Mouse (Mus musculus) adrenal gland, postnatal 4 days (tissue): Measurements from ENCODE around the gene Catsper2. TPM values are rescaled to one million over a fixed set of nuclear protein-coding genes. Genes with fewer than 3 reads are reported as not detected.
"Not testable (repeated sequence)": the region's sequence is repeated elsewhere in the genome, so short reads cannot be mapped to it uniquely, and the experiment has no call there.

Experiments
- DNase-seq, 2 experiments: peaks; one replicate each; pipeline ENCODE4 v3.0.0; 2021 to 2022; ENCODE audit warnings: low spot score in 2 of 2, mixed read lengths in 2 of 2
- total RNA-seq, 2 experiments: library from RNA; stranded (reverse); gene quantifications; 2 replicates each; pipeline ENCODE4 v1.2.3; 2021

Catsper2 gene
- total RNA-seq, 2 experiments from 2014 or later, result 3.9 to 5.3 TPM

DNA sequence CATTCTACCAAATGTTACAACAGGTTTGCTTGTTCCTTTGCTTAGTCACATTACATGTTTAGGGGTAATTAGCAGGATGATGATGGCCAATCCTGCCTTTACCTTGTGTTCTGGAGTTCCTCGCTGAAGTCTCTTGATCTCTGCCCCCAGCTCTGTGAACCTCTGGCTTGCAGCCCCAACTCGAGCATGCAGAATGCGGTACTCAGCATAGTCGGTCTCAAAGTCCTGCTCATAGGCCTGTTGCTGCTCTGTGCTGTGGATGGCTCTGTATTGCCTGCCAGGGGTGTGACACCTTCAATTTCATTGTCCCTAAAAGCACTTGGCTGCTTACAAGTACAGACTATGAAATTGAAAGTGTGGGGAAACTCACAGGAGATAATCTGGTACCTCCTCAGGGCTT is 26.2 kb upstream of the Catsper2 start:
- no peak for DNase-seq

DNA sequence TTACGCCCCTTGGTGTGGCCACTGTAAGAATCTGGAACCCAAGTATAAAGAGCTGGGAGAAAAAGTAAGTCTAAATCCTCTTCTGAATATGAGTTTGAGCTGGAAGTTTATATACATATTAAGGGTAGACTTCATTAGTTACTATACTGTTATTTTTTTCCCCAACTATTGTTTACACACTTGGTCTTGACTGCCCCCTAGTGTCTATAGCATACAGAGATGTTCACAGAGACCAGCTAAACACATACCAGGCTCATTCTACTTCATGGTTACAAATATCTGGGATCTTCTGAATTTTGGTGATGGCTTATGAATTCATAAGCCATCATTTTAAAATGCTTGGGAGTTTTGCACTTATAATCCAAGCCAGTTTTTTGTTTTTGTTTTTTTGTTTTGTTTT is 21.3 kb upstream of the Catsper2 start:
- DNase-seq, result no peak

DNA sequence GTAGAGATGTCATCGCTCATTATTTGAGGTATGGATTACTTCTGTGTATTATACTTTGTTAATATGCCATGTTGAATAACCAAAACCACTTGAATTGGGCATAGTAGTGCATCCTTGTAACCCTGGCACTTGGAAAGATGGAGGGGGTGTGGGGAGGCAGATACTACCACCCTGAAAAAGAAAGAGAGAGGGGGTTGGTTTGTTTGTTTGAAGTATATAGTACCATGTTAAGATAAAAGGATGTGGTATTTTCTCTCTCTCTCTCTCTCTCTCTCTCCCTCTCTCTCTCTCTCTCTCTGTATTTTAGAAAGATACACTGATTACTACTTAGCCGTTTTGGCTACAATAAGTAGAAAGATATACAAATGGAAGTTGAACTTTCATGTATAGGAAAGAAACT is 12.3 kb upstream of the Catsper2 start:
- no peak for DNase-seq

DNA sequence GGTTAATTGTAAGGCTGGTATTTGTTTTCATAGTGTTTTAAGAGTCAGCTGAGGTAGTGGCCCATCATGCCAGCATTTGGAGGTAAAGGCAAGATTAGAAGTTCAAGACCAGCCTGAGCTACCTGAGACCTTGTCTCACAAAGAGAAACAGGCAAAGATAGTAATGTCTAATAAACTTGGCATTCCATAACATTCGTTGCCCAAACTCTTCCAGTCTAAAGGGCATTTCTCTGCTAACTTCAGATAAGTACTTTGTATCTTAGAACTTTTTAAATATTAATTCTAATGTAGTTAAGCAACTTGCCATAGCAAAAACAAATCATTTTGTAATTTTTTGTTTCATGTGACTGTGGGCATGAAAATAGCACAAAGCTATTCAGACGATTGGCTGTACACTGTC is 9.6 kb upstream of the Catsper2 start:
- DNase-seq, result no peak

DNA sequence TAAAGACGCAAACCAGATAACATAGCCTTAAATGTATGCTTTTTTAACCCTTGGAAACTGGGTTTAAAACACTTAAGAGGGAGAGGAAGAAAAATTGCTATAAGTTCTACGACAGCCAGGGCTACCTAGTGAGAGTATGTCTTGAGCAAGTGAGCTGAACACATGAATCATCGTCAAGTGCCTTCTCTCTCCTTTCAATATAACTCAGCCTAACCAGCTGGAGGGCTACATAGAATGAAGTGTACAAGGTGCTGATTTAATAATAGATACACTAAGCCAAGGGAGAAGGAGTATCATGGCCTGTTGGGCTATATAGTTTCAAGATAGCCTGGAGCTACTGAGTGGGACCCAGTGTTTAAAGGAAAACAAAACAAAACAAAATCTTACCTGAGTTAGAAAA is 4.9 kb upstream of the Catsper2 start:
- no peak for DNase-seq

DNA sequence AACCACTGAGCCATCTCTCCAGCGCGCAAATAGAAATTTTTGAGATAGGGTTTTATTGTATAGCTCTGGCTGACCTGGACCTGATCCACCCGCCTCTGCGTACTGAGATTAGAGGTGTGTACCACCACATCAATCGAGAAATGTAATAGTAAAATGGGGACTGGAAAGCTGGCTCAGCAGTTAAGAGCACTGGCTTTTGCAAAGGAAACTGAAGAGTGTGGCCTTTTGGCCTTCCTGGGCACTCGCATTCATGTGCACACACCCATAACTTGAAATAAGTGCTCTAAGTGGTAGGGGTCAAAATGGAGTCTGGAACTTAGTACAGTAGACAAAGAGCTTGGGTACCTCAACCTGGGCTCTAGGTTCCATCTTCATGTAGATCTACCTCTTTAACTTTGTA is 2.8 kb upstream of the Catsper2 start:
- DNase-seq, result no peak

DNA sequence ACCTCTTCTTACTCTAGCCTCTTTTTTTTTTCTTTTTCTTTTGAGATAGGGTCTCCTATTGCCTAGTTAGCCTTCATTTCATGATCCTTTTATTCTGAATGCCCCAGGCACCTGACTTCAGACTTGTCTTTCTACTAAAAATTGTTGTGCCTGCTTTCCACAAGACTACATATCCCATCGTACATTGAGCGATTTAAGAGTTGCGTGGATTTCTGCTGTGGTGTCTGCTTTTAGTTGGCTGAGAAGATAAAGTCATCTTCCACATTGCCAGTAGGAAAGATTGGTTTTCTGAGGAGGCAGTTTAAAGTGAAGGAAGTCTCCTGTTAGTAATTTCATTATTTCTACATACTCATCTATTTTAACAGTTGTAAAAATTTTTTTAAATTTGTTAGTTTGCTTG is 2.0 kb upstream of the Catsper2 start:
- DNase-seq, result no peak

DNA sequence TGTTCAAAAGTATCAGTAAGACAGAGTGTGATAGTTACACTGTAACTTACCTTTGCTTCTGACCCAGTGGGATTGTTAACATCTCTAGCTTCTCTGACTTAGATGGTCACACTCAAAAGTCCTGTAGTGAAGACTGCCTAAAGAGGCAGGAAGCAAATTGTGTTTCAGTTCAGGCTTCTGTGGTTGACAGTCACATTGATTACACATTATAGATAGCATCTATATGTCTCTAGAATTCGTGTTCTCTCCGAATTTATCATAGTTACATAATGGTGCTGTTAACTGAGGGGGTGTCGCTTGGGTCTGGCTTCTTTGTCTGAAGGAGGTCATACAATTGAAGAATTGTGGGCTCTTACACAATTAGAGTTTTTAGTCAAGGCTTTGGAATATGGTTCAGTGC is 1.5 kb upstream of the Catsper2 start:
- no peak for DNase-seq

DNA sequence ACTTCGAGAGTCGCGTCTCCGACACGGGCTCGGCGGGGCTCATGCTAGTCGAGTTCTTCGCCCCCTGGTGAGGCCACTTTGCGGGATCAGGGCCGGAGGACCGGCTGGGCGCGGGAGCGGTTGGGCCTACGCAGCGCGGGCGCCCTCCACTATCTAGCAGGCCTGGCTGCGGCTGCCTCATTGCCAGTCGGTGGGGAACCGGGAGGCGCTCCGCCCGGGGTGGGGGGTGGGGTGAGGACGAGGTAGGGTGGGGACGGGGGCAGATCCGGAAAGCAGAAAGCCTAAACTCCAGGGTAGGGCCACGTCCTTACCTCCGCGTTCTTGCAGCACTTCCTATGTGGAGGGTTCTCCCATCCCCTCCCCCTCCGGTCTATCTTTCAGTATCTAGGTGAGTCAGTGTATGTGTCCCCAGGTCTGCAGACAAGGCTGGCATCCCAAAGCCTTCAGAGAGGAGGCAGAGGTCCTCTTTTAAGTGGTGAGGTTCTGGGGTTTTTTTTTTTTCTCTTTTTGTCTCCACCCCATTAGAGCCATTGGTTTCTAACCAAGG is 620 bp upstream of the Catsper2 start:
- DNase-seq, result no peak

DNA sequence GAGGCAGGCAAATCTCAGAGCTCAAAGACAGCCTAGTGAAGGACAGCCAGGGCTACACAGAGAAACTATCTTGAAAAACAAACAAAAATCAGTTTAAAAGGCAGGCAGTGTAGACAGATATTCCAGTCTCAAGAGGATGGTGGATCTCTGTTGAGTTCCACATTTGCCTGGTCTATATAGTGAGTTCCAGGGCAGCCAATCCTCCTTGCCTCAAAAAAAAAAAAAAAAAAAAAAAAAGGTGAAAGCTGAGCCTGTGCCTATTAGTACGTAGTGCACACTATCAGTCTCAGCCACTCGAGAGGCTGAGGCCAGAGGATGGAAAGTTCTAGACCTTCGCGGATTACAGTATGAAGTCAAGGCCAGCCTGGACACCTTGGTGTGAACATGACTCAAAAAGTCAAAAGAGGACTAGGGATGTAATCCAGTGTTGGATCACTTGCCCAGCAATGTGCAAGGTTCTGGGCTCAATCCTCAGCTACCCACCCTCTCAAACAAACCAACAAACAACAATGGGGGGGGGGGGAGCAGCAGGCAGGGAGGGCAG is 677 bp downstream of the Catsper2 start:
- DNase-seq, result peak; percentile 3 to 4

DNA sequence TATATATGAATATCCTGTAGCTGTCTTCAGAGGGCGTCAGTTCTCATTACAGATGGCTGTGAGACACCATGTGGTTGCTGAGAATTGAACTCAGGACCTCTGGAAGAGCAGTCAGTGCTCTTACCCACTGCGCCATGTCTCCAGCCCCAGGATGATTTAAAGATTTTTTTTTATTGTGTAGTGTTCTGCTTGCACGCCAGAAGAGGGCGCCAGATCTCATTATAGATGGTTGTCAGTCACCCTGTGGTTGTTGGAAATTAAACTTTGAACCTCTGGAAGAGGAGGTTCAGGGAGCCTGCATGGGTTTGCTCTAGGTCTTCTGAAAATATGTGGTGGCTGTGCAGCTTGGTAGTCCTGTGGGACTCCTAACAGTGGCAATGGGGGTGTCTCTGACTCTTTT is 5.4 kb downstream of the Catsper2 start:
- DNase-seq, result peak in 1 of 2 experiments; percentile 8

DNA sequence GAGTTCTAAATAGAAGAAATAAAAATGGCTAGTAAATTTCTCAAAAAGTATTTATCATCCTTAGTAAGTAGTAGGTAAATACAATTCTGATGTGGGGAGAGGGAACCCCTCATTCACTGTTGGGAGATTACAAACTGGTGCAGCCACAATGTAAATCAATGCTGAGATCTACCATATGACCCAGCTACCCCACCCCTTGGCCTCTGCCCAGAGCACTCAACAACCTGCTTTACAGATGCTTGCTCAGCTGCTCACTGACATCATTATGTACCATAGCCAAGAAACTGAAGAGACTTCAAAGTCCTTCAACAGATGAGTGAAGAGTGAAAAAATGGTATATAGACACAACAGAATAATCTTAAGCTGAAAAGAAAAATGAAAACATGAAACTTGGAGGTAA is 10.3 kb downstream of the Catsper2 start:
- DNase-seq, result no peak

DNA sequence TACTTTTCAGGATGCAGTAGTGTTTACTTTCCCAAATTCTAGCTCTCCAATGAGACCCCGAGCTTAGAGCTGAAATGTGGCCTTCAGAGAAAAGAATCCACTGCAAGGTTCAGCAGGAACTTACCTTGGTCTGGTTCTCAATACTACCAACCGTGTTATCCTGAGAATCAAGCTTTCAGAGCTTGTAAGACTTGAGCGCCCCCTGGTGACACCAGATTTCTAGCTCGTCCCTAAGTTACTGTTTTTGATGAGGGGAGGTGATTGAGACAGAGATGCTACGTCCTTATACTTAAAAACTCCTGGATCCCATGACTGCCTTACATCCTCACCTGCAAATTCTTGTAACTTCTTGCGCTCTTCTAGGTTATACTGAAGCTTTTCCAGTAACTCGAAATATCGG is 17.0 kb downstream of the Catsper2 start:
- DNase-seq, result peak; percentile 42 to 62

DNA sequence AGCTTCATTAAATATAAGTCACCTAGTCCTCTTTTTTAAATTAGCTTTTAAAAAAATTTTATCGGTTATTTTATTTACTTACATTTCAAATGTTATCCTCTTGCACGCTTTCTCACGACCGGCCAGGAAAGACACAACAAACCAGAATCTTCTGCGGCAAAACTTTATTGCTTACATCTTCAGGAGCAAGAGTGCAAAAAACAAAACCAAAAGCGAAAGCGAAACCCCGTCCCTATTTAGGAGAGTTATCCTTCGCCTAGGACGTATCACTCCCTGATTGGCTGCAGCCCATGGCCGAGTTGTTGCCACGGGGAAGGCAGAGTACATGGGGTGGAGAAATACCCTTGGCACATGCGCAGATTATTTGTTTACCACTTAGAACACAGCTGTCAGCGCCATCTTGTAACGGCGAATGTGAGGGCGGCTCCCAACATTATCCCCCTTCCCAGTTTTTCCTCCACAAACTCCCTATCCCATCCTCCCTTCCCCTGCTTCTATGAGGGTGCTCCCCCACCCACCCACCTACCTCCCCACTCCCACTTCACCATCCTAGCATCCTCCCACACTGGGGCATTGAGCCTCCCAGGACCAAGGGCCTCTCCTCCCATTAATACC is 26.5 kb downstream of the Catsper2 start, which contains the start of gene Strc:
TSS of gene Strc (minus strand) at position 208 of the 615 bp plus-strand sequence.
- DNase-seq, result not testable (repeated sequence)

DNA sequence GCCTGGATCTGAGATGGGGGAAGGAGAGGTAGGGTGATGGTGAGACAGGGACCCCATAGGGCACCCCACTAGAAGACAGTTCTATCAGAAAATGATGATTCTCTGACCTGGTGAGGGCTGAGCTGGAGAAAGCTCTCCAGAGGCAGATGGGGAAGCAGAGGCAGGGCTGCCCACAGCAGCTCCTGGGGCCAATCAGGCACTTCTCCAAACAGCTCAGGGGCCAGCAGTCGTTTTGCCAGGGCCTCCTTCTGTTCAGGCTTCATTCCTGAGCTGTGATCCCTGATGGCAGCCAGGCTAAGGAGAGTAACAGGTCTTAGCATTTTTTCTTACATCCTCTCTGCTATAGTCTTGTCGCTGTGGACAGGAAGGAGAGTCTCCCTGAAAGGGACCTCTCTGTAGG is 38.8 kb downstream of the Catsper2 start:
- no peak for DNase-seq

DNA sequence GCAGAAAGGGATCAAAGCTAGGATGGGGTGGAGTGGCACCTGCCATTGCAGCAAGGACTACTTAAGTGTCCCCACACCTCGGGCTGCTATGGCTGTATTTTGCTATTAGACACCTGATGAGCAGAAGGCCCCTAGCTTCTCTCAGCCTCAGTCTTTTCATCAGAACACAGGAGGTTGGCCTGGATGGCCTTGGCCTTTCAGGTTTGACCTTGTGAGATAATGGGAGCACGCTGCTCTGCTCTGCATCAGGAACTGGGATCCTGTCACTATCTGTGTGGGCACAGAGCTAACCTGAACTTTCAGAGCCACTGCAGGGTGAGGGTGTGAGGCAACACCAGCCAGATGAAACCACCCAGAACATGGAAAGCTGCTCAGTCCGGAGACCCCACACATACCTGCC is 41.3 kb downstream of the Catsper2 start:
- no peak for DNase-seq

DNA sequence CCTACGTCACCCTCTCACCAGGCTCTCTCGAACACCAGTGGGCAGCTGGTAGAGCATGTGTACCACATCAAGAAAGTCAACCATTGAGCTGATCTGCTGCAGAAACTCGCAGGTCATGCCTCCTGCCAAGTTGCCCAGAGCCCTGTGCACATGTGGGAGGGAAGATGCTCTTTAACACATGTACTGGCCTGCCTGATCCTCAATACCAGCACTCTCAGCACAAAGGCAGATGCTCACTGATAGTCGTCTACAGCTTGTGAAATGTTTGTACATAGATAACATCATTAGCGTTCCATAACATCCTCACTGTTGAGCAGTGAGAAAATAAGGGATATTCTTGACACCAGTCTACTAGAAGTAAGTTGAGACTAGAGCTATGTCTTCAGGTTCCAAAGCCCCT is 42.7 kb downstream of the Catsper2 start:
- DNase-seq, result no peak

DNA sequence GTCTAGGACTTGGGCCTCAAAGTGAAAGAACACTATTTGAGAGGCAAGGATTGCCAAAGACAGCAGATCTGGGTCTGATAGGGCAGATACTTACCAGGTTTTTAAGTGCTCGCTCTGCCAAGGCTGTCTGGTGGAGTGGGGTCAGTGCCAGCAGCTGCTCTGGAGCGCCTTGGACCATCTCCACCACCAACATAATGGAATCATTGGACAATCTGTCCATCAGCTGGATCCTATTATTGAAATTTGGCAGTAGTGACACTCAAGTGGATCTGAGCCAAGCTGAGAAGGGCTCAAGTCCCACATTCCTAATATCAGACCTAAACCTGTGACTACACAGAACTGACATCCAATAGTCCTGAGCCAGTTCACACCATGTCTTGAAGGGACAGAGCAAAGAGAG is 44.8 kb downstream of the Catsper2 start:
- no peak for DNase-seq

DNA sequence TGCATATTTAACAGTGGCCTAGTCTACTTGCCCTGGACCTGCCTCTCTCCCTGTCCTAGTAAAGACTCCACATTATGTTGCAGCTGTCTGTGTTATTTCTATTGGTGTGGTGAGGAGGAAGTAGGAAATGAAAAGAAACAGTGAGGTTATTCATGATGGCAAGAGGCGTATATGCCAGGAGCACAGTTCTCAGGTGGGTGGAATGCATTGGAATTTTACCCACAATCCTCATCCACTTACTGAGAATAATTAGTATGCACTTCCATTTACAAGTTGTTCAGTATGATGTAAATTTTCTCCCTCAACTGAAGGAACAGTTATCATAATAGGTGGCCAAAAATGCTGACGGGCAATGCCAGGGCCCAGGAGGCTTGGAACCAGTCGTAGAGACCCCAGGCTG is 49.9 kb downstream of the Catsper2 start:
- DNase-seq, result no peak

DNA sequence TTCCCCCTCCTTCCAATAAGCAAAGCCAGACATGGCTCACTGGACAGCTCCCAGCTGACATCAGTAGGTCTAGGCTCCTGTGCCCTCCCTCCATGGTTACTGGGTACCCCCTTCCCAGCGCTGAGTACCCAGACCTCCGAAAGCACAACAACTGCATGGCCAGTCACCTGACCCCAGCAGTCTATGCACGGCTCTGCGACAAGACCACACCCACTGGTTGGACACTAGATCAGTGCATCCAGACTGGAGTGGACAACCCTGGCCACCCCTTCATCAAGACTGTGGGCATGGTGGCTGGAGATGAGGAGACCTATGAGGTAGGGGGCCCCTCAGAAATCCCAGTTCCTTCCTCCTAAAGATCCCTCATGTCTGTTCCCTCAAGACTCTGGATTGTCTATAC is 54.1 kb downstream of the Catsper2 start:
- no peak for DNase-seq

DNA sequence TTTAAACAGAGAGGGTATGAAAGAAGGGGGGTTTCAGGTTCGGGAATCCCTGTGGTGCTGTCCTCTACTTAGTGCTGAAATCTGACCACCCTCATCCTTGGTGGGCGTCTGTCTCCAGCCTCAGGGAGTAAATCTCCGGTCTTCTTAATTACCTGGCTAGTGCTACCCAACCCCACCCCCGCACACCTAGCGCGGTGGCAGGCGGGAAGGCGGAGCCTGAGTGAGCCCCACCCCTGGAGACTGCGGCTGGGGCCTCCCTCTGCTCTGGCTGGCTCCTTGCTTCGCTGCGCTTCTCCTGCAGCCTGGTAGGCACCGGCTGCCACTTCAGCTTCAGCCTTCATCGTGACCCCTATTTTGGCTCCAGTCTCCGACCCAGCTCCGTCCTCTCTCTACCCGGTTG is 55.2 kb downstream of the Catsper2 start:
- DNase-seq, result peak in 1 of 2 experiments; percentile 14

DNA sequence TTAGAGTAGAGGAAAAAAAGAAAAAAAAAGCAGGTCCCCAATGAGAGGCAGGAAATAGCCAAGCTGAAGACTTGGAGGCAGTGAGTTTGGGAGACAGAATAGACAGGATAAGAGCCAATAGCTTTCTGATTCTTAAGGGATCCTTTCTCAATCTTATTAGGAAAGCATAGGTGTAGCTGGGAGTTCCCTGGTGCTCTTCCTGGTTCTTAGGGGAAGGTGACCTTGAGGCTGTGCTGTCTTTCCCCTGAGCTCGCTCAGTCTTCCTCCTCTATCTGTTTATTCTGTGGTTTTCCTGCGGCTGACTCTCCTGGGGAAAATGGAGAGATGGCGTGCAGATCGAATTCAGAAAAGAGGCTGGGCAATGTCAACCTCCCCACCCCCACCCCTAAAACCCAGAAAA is 55.6 kb downstream of the Catsper2 start:
- DNase-seq, result no peak

DNA sequence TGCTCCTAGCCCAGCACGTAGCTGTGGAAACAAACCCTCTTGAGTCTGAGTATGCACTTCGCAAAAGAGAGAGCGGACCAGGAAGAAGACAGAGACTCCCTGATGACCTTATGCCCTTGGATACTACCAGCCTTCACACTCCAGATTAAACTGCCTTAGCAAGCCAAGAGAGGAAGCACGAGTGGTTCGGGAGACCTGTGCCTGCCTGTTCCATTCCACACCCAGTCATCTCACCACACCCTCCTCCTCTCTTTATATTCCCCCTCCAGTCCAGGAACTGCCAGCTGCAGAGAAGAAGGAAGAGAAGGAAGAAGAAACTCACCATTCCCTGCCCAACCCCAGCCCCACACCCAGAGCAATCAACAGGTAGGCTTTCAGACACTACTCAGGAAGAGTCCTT is 56.1 kb downstream of the Catsper2 start, which contains the start of gene Ckmt1:
TSS of gene Ckmt1 (plus strand) at position 221 of the 400 bp plus-strand sequence.
- no peak for DNase-seq
